Mouse (Mus musculus) heart, embryonic 12.5 days (tissue): Measurements from ENCODE around the gene Rasgrf2. TPM values are rescaled to one million over a fixed set of nuclear protein-coding genes. Genes with fewer than 3 reads are reported as not detected.
A peak's percentile ranks its signal among the peaks of the same experiment; 100 is the strongest.

ENCODE experiments used
- ATAC-seq: fragments of 200-750 bp; cut with Nextera tagmentation; 2 replicates; pipeline ENCODE4 v1.8.0; 2017; ENCODE audit warnings: moderate TSS enrichment, moderate library complexity; ENCODE audit not compliant: insufficient number of reproducible peaks, low FRiP score
- H3K27ac ChIP-seq: fragments of 300-500 bp; sonication (generic); 2 replicates; pipeline ENCODE4 v1.5.1; 2016; ENCODE audit warnings: mild to moderate bottlenecking, moderate library complexity; ENCODE audit not compliant: poor library complexity, severe bottlenecking
- H3K27me3 ChIP-seq: fragments of 300-500 bp; sonication (generic); replicated peaks from 2 replicates; pipeline ENCODE4 v1.6.1; 2016; ENCODE audit warnings: mild to moderate bottlenecking, moderate library complexity
- H3K36me3 ChIP-seq: fragments of 300-500 bp; sonication (generic); 2 replicates; pipeline ENCODE4 v1.6.1; 2016; ENCODE audit warnings: mild to moderate bottlenecking, moderate library complexity
- H3K4me1 ChIP-seq: fragments of 300-500 bp; sonication (generic); replicated peaks from 2 replicates; pipeline ENCODE4 v1.6.1; 2016; ENCODE audit warnings: mild to moderate bottlenecking
- H3K4me2 ChIP-seq: fragments of 300-500 bp; sonication (generic); 2 replicates; pipeline ENCODE4 v1.6.1; 2016; ENCODE audit warnings: mild to moderate bottlenecking, moderate library complexity
- H3K4me3 ChIP-seq: fragments of 300-500 bp; sonication (generic); 2 replicates; pipeline ENCODE4 v1.5.1; 2016; ENCODE audit warnings: mild to moderate bottlenecking
- H3K9ac ChIP-seq: fragments of 300-500 bp; sonication (generic); 2 replicates; pipeline ENCODE4 v1.6.1; 2016; ENCODE audit warnings: mild to moderate bottlenecking, moderate library complexity
- H3K9me3 ChIP-seq: fragments of 300-500 bp; sonication (generic); replicated peaks from 2 replicates; pipeline ENCODE4 v1.6.1; 2016; ENCODE audit warnings: mild to moderate bottlenecking, moderate library complexity
- WGBS: fragments of 180-500 bp; shearing (Covaris S2); methylation state at CpG from one replicate; pipeline ENCODE4 v1.1.7; 2016; 5-methylcytosine and 5-hydroxymethylcytosine counted together
- polyA plus RNA-seq: library from polyadenylated mRNA; unstranded; fragments of >200 nt; fragmentation: Nextera tagmentation; extraction: Ambion mirVana; gene quantifications from 2 replicates; pipeline ENCODE4 v1.2.1, GENCODE M21; 2016

Rasgrf2 gene
- polyA plus RNA-seq, 1 experiment from 2014 or later, result 0.89 TPM

DNA sequence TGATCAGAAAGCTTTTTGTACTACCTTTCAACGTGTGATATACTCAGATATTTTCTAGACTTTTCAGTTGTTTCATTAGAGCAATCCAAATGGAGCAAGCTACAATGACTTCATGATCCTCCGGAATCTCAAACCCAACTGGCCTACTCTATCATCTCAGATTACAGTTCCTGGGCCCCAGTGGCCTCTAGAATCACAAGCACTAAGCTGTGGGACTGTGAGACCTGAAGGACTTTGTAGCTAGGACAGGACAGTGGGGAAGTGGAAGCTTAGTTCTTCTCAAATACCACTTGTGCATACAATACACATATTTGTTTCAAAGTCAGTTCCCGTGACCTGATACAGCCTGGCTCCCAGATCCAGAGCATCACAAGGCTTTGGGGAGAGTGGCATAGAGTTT, 253.5 kb downstream of the Rasgrf2 start:
- peaks cover 37% of the 10 kb centered on the region for H3K4me1 ChIP-seq
- no peaks in the 10 kb centered on the region for H3K27me3 ChIP-seq
- no peaks in the 10 kb centered on the region for H3K9me3 ChIP-seq
- no peak overlapping the region for H3K9ac ChIP-seq
- no peaks in the 10 kb centered on the region for H3K36me3 ChIP-seq
- H3K27ac ChIP-seq, result peak overlapping the region; percentile 89
- H3K4me3 ChIP-seq, result no peak overlapping the region
- ATAC-seq, result no peak
- no peak overlapping the region for H3K4me2 ChIP-seq
- WGBS, result 63% methylated on average over 3 of the region's 3 CpGs

- Histone ChIP-seq H3K36me3 (no peaks in the 10 kb centered on the region), H3K27me3 (no peaks in the 10 kb centered on the region), H3K27ac (peak overlapping the region; percentile 89), H3K4me3 (no peak overlapping the region), H3K4me2 (0 out of 2 replicates have a peak overlapping the region, but pooled peaks have one; percentile 25), H3K9me3 (no peaks in the 10 kb centered on the region), H3K9ac (no peak overlapping the region), H3K4me1 (peaks cover 37% of the 10 kb centered on the region)
- WGBS, result 34% methylated on average over 10 of the region's 10 CpGs
- ATAC-seq, result no peak
Observed at GRCm38 (mm10) chr13:91877350-91877749, 254.1 kb downstream of the Rasgrf2 start.

- H3K9ac ChIP-seq, result no peak within 1 kb of the TSS
- H3K4me3 ChIP-seq, result no peak within 1 kb of the TSS
- WGBS, result 61% methylated on average over 5 of the region's 5 CpGs
- H3K27ac ChIP-seq, result peak within 1 kb of the TSS; percentile 89
- H3K9me3 ChIP-seq, result no peaks in the 10 kb centered on the region
- no peaks in the 10 kb centered on the region for H3K27me3 ChIP-seq
- ATAC-seq, result no peak
- peaks cover 37% of the 10 kb centered on the region for H3K4me1 ChIP-seq
- 0 out of 2 replicates have a peak within 1 kb of the TSS, but pooled peaks have one; percentile 25 for H3K4me2 ChIP-seq
- H3K36me3 ChIP-seq, result no peaks in the 10 kb centered on the region
Observed at GRCm38 (mm10) chr13:91876741-91877349, 254.6 kb downstream of the Rasgrf2 start, which contains the start of gene Ckmt2. Gene Ckmt2, minus strand, starts transcription at chr13:91876885.

DNA sequence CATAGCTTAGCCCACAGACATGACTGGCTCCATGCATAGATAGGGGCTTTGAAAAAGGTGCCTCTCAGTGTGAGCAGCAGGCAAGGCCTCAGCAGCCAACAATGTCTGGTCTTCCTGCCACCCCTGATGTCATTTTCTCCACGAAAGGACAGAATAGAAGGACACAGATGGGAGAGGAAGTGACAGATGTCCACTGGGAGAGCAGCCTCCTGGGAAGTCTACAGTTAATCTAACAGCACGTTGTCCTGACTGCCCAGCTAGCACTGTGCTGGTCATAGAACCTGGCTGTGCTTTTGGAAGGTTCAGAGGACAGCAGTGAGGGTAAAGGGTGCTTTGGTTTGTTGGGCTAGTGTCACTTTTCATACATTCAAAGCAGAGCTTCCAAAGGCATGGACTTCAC, 255.9 kb downstream of the Rasgrf2 start:
- Histone ChIP-seq H3K27me3 (no peaks in the 10 kb centered on the region), H3K4me1 (peaks cover 37% of the 10 kb centered on the region), H3K27ac (0 out of 2 replicates have a peak overlapping the region, but pooled peaks have one; percentile 61), H3K9me3 (no peaks in the 10 kb centered on the region), H3K36me3 (no peaks in the 10 kb centered on the region), H3K9ac (no peak overlapping the region), H3K4me3 (no peak overlapping the region), H3K4me2 (no peak overlapping the region)
- 36% methylated on average over 2 of the region's 2 CpGs for WGBS
- ATAC-seq, result no peak

- Histone ChIP-seq H3K4me1 (peaks cover 37% of the 10 kb centered on the region), H3K27ac (peak overlapping the region; percentile 61), H3K9me3 (no peaks in the 10 kb centered on the region), H3K4me3 (no peak overlapping the region), H3K4me2 (no peak overlapping the region), H3K27me3 (no peaks in the 10 kb centered on the region), H3K9ac (no peak overlapping the region), H3K36me3 (no peaks in the 10 kb centered on the region)
- WGBS, result 67% methylated on average over 7 of the region's 7 CpGs
- no peak for ATAC-seq
Observed at GRCm38 (mm10) chr13:91874565-91874964, 256.9 kb downstream of the Rasgrf2 start.

- Histone ChIP-seq H3K27me3 (no peaks in the 10 kb centered on the region), H3K4me3 (no peak overlapping the region), H3K27ac (peak overlapping the region; percentile 61), H3K9me3 (no peaks in the 10 kb centered on the region), H3K9ac (no peak overlapping the region), H3K4me1 (peaks cover 37% of the 10 kb centered on the region), H3K4me2 (no peak overlapping the region), H3K36me3 (no peaks in the 10 kb centered on the region)
- 0 out of 2 replicates have a peak, but pooled peaks have one; percentile 47 for ATAC-seq
- 49% methylated on average over 7 of the region's 7 CpGs for WGBS
Observed at GRCm38 (mm10) chr13:91873734-91874329, 257.6 kb downstream of the Rasgrf2 start.

- 84% methylated on average over 1 of the region's 1 CpGs for WGBS
- Histone ChIP-seq H3K27me3 (no peaks in the 10 kb centered on the region), H3K36me3 (no peaks in the 10 kb centered on the region), H3K4me1 (0 out of 2 replicates have a peak, but pooled peaks cover under 1% of the 10 kb centered on the region), H3K27ac (no peak overlapping the region), H3K9ac (no peak overlapping the region), H3K4me2 (no peak overlapping the region), H3K4me3 (no peak overlapping the region), H3K9me3 (0 out of 2 replicates have a peak, but pooled peaks cover 4% of the 10 kb centered on the region)
- no peak for ATAC-seq
Observed at GRCm38 (mm10) chr13:91868577-91868976, 262.9 kb downstream of the Rasgrf2 start.

DNA sequence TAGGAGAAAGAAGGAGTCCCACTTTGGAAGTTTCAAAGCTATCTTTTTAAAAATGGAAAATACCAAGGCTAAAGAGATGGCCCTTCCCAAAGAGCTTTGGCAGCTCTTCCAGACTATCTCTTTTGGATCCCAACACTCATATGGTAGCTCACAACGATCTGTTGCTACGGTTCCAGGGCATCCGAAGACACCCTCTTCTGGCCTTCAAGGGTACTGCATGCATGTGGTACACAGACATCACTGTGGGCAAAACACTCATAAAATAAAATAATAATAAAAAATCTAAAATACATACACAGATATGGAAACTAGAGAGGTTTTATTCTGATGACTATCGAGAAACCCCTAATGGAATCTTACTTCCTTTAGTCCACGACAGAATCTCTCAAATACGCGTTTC, 272.6 kb downstream of the Rasgrf2 start:
- ATAC-seq, result no peak
- Histone ChIP-seq H3K4me1 (peaks cover 6% of the 10 kb centered on the region; the same call in 1 of the 2 replicates), H3K27me3 (no peaks in the 10 kb centered on the region), H3K4me2 (no peak overlapping the region), H3K36me3 (no peaks in the 10 kb centered on the region), H3K27ac (no peak overlapping the region), H3K4me3 (no peak overlapping the region), H3K9ac (no peak overlapping the region), H3K9me3 (no peaks in the 10 kb centered on the region)
- WGBS, result 75% methylated on average over 7 of the region's 7 CpGs

DNA sequence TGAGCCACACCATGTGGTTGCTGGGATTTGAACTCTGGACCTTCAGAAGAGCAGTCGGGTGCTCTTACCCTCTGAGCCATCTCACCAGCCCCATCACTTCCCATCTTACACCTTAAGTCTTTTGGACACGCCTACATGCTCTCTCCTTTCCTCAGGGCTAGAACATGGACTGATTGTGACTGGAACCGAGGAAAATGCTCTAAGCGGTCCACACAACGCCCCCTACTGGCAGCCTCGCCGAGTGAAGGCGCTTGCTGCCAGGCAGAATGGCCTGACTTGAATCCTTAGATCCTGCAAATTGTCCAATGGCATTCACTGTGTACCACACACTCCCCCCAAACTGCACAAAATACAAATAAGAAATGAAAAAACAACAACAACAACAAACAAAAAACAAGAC, 274.0 kb downstream of the Rasgrf2 start:
- Histone ChIP-seq H3K36me3 (no peaks in the 10 kb centered on the region), H3K9ac (no peak overlapping the region), H3K4me3 (no peak overlapping the region), H3K4me1 (peaks cover 6% of the 10 kb centered on the region; the same call in 1 of the 2 replicates), H3K27me3 (no peaks in the 10 kb centered on the region), H3K27ac (no peak overlapping the region), H3K9me3 (peaks cover under 1% of the 10 kb centered on the region; the same call in 1 of the 2 replicates), H3K4me2 (no peak overlapping the region)
- ATAC-seq, result no peak
- 64% methylated on average over 8 of the region's 8 CpGs for WGBS

DNA sequence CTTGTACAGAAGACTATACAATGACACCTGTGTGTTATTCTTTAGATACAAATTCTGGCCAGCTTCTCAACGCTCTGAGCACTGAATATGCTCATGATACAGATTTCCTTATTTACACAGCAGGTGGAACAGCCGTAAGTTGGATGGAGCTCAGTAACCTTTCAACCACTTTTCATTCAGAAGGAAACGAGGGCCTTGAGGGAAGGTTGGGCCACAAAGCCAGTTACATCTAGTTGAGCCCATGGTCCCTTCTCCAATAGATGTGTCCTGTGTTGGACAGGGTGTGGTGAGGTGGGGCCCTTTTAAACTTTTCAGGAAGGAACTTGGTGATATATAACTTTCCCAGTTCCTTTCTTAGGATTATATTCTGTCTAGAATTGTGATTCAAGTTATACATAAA, 277.0 kb downstream of the Rasgrf2 start:
- Histone ChIP-seq H3K36me3 (no peaks in the 10 kb centered on the region), H3K27ac (no peak overlapping the region), H3K9ac (no peak overlapping the region), H3K4me3 (no peak overlapping the region), H3K4me1 (no peaks in the 10 kb centered on the region), H3K4me2 (no peak overlapping the region), H3K9me3 (peaks cover 4% of the 10 kb centered on the region; the same call in 1 of the 2 replicates), H3K27me3 (no peaks in the 10 kb centered on the region)
- 73% methylated on average over 3 of the region's 3 CpGs for WGBS
- ATAC-seq, result no peak
